Mouse (Mus musculus) midbrain, embryonic 14.5 days (tissue): ENCODE measurements around the gene Cfap100. TPM values are rescaled to one million over a fixed set of nuclear protein-coding genes. Genes with fewer than 3 reads are reported as not detected.

Source experiments
- ATAC-seq: fragments of 200-750 bp; cut with Nextera tagmentation; 2 replicates; pipeline ENCODE4 v1.8.0; 2017; ENCODE audit warnings: moderate number of reproducible peaks, moderate library complexity; ENCODE audit not compliant: low FRiP score, low TSS enrichment
- DNase-seq: peaks from one replicate; pipeline ENCODE4 v3.0.0-alpha.2; 2015
- H3K27ac ChIP-seq: fragments of 300-500 bp; sonication (generic); replicated peaks from 2 replicates; pipeline ENCODE4 v1.5.1; 2014; ENCODE audit warnings: mild to moderate bottlenecking, low read depth, low read length, moderate library complexity
- H3K27me3 ChIP-seq: fragments of 300-500 bp; sonication (generic); 2 replicates; pipeline ENCODE4 v1.6.1; 2014; ENCODE audit warnings: low read length, control low read depth, mixed read lengths; ENCODE audit not compliant: control insufficient read depth, insufficient read depth
- H3K36me3 ChIP-seq: fragments of 300-500 bp; sonication (generic); 2 replicates; pipeline ENCODE4 v1.6.1; 2014; ENCODE audit warnings: low read length, control low read depth; ENCODE audit not compliant: control insufficient read depth, insufficient read depth
- H3K4me1 ChIP-seq: fragments of 300-500 bp; sonication (generic); 2 replicates; pipeline ENCODE4 v1.6.1; 2014; ENCODE audit warnings: mild to moderate bottlenecking, antibody characterized with exemption, low read length, control low read depth; ENCODE audit not compliant: control insufficient read depth, insufficient read depth
- H3K4me2 ChIP-seq: fragments of 300-500 bp; sonication (generic); 2 replicates; pipeline ENCODE4 v1.6.1; 2014; ENCODE audit warnings: mild to moderate bottlenecking, low read length, moderate library complexity
- H3K4me3 ChIP-seq: fragments of 300-500 bp; sonication (generic); replicated peaks from 2 replicates; pipeline ENCODE4 v1.5.1; 2014; ENCODE audit warnings: low read depth, low read length
- H3K9ac ChIP-seq: fragments of 300-500 bp; sonication (generic); replicated peaks from 2 replicates; pipeline ENCODE4 v1.6.1; 2014; ENCODE audit warnings: mild to moderate bottlenecking, low read length, moderate library complexity
- H3K9me3 ChIP-seq: fragments of 300-500 bp; sonication (generic); 2 replicates; pipeline ENCODE4 v1.6.1; 2016; ENCODE audit warnings: low read length, control low read depth, mixed read lengths; ENCODE audit not compliant: control insufficient read depth
- WGBS: fragments of 180-500 bp; shearing (Covaris S2); extraction: QIAGEN DNeasy Blood & Tissue Kit; methylation state at CpG from one replicate; pipeline ENCODE4 v1.1.7; 2014; 5-methylcytosine and 5-hydroxymethylcytosine counted together
- polyA plus RNA-seq: library from polyadenylated mRNA; unstranded; fragments of >200 nt; fragmentation: Nextera tagmentation; extraction: Ambion mirVana; gene quantifications from 2 replicates; pipeline ENCODE4 v1.2.1, GENCODE M21; 2014

Cfap100 gene
- polyA plus RNA-seq, 1 experiment from 2014 or later: 7.2 TPM

- Histone ChIP-seq H3K4me2 (peak overlapping the region; percentile 100), H3K27ac (peak overlapping the region; percentile 49; the same call in 1 of the 2 replicates), H3K4me3 (peak overlapping the region; percentile 64), H3K36me3 (no peaks in the 10 kb centered on the region), H3K9ac (peak overlapping the region; percentile 66), H3K27me3 (peaks cover 27% of the 10 kb centered on the region), H3K4me1 (peaks cover 17% of the 10 kb centered on the region; the same call in 1 of the 2 replicates), H3K9me3 (no peaks in the 10 kb centered on the region)
- ATAC-seq: peak; percentile 61
- DNase-seq: peak; percentile 74
- WGBS: under 1% methylated on average over 31 of the region's 31 CpGs
Observed at GRCm38 (mm10) chr6:90463228-90463862, 34.7 kb upstream of the Cfap100 start.

DNA sequence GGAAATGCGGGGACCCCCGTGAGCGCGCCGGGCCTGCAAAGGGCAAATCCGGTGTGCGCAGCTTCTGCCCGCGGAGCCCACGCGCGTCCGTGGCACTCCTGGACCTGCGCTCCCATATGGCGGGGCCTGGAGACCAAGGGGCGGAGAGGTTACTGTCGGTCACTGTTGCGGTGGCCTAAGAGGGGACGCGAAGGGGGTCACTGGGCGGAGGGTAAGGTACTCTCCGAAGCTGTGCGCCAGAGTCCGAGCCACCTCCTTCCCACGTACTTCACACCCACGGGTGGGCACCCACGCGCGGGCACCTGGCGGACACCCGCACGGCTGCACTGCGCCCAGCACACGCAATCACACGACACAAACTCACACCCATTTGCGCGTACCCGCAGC lies 34.2 kb upstream of the Cfap100 start:
- no peaks in the 10 kb centered on the region for H3K36me3 ChIP-seq
- H3K4me2 ChIP-seq: peak overlapping the region; percentile 100
- ATAC-seq: peak; percentile 38; the same call in 1 of the 2 replicates
- H3K27me3 ChIP-seq: peaks cover 27% of the 10 kb centered on the region
- H3K4me3 ChIP-seq: peak overlapping the region; percentile 64
- H3K9me3 ChIP-seq: no peaks in the 10 kb centered on the region
- WGBS: under 1% methylated on average over 38 of the region's 38 CpGs
- H3K9ac ChIP-seq: peak overlapping the region; percentile 66
- no peak for DNase-seq
- peak overlapping the region; percentile 49 for H3K27ac ChIP-seq
- peaks cover 17% of the 10 kb centered on the region; the same call in 1 of the 2 replicates for H3K4me1 ChIP-seq

GRCm38 (mm10) chr6:90462181-90462706 lies 33.6 kb upstream of the Cfap100 start, which contains the start of gene Klf15:
Gene Klf15, plus strand, starts transcription at chr6:90462576.
- Histone ChIP-seq H3K9me3 (no peaks in the 10 kb centered on the region), H3K4me2 (peak within 1 kb of the TSS; percentile 100), H3K4me1 (peaks cover 17% of the 10 kb centered on the region; the same call in 1 of the 2 replicates), H3K36me3 (no peaks in the 10 kb centered on the region), H3K27ac (peak within 1 kb of the TSS; percentile 49), H3K9ac (peak within 1 kb of the TSS; percentile 66), H3K27me3 (peaks cover 27% of the 10 kb centered on the region), H3K4me3 (peak within 1 kb of the TSS; percentile 64)
- peak; percentile 75 for ATAC-seq
- DNase-seq: peak; percentile 89
- WGBS: 1% methylated on average over 70 of the region's 70 CpGs

GRCm38 (mm10) chr6:90461771-90462170 lies 33.2 kb upstream of the Cfap100 start:
- Histone ChIP-seq H3K4me1 (peaks cover 17% of the 10 kb centered on the region; the same call in 1 of the 2 replicates), H3K9me3 (no peaks in the 10 kb centered on the region), H3K4me3 (peak overlapping the region; percentile 64), H3K36me3 (no peaks in the 10 kb centered on the region), H3K27ac (no peak overlapping the region), H3K27me3 (peaks cover 27% of the 10 kb centered on the region), H3K4me2 (peak overlapping the region; percentile 100), H3K9ac (peak overlapping the region; percentile 66; the same call in 1 of the 2 replicates)
- ATAC-seq (no peak), DNase-seq (no peak)
- 7% methylated on average over 12 of the region's 12 CpGs for WGBS

- Histone ChIP-seq H3K4me3 (no peak overlapping the region), H3K4me2 (no peak overlapping the region; the same call in 1 of the 2 replicates), H3K36me3 (no peaks in the 10 kb centered on the region), H3K9ac (no peak overlapping the region), H3K27ac (no peak overlapping the region), H3K9me3 (no peaks in the 10 kb centered on the region), H3K27me3 (peaks cover 27% of the 10 kb centered on the region), H3K4me1 (peaks cover 17% of the 10 kb centered on the region; the same call in 1 of the 2 replicates)
- WGBS: 68% methylated on average over 2 of the region's 2 CpGs
- DNase-seq (no peak), ATAC-seq (no peak)
Observed at GRCm38 (mm10) chr6:90461181-90461580, 32.6 kb upstream of the Cfap100 start.

- 85% methylated on average over 2 of the region's 2 CpGs for WGBS
- DNase-seq (no peak), ATAC-seq (no peak)
- no peaks in the 10 kb centered on the region for H3K9me3 ChIP-seq
- H3K27me3 ChIP-seq: peaks cover 15% of the 10 kb centered on the region
- no peak overlapping the region for H3K4me3 ChIP-seq
- no peak overlapping the region for H3K4me2 ChIP-seq
- peaks cover 5% of the 10 kb centered on the region; the same call in 1 of the 2 replicates for H3K4me1 ChIP-seq
- no peak overlapping the region for H3K9ac ChIP-seq
- H3K27ac ChIP-seq: no peak overlapping the region
- no peaks in the 10 kb centered on the region for H3K36me3 ChIP-seq
Observed at GRCm38 (mm10) chr6:90457421-90457820, 28.8 kb upstream of the Cfap100 start.

DNA sequence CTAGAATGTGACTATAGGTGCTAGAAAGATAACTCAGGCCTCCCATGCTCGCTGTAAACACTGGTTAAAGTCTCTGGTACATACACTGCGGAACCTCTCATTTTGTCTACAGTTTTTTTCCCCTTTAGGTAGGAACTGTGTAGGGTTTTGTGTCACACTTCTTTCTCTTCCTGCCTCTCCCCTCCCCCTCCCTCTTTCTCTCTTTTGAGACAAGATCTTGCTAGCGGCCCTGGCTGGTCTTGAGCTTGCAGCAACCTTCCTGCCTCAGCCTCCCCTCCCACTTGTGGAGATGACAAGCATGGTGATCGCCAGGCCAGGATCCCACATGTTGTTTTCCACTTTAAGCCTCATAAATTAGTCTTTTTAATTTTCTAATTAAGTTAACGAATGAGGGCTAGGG lies 25.2 kb upstream of the Cfap100 start:
- H3K9ac ChIP-seq: no peak overlapping the region
- ATAC-seq (no peak), DNase-seq (no peak)
- H3K4me2 ChIP-seq: no peak overlapping the region
- H3K27ac ChIP-seq: no peak overlapping the region
- H3K27me3 ChIP-seq: no peaks in the 10 kb centered on the region
- H3K4me3 ChIP-seq: no peak overlapping the region
- no peaks in the 10 kb centered on the region for H3K4me1 ChIP-seq
- no peaks in the 10 kb centered on the region for H3K36me3 ChIP-seq
- WGBS: 89% methylated on average over 5 of the region's 5 CpGs
- no peaks in the 10 kb centered on the region for H3K9me3 ChIP-seq

DNA sequence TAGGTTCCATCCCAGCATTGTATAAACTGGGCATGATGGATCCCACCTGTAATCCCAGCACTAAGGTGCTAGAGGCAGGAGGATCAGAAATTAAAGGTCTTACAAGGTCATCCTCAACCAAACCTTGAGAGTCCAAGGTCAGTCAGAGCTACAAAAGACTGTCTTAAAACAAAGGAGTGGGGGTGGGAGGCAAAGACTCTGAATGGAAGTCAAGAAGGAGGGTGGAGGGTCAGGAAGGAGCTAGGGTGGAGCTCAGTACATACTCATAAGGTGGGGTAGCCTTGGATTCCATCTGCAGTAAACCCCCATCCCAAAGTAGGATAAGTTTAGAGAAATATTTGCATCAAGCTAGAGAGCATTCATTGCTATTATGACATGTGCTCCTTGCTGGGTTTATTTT lies 24.0 kb upstream of the Cfap100 start:
- H3K27ac ChIP-seq: no peak overlapping the region
- H3K4me1 ChIP-seq: no peaks in the 10 kb centered on the region
- H3K9me3 ChIP-seq: no peaks in the 10 kb centered on the region
- H3K9ac ChIP-seq: no peak overlapping the region
- no peak overlapping the region for H3K4me3 ChIP-seq
- H3K4me2 ChIP-seq: no peak overlapping the region
- no peaks in the 10 kb centered on the region for H3K27me3 ChIP-seq
- ATAC-seq (no peak), DNase-seq (no peak)
- no peaks in the 10 kb centered on the region for H3K36me3 ChIP-seq

GRCm38 (mm10) chr6:90451512-90451911 lies 22.9 kb upstream of the Cfap100 start:
- no peak for DNase-seq
- Histone ChIP-seq H3K27ac (no peak overlapping the region), H3K27me3 (no peaks in the 10 kb centered on the region), H3K9me3 (no peaks in the 10 kb centered on the region), H3K4me1 (0 out of 2 replicates have a peak, but pooled peaks cover 9% of the 10 kb centered on the region), H3K4me3 (no peak overlapping the region), H3K36me3 (no peaks in the 10 kb centered on the region), H3K4me2 (no peak overlapping the region), H3K9ac (no peak overlapping the region)
- WGBS: 93% methylated on average over 5 of the region's 5 CpGs
- no peak for ATAC-seq
